Mouse (Mus musculus): ENCODE measurements around the gene Nhsl2.

DNA sequence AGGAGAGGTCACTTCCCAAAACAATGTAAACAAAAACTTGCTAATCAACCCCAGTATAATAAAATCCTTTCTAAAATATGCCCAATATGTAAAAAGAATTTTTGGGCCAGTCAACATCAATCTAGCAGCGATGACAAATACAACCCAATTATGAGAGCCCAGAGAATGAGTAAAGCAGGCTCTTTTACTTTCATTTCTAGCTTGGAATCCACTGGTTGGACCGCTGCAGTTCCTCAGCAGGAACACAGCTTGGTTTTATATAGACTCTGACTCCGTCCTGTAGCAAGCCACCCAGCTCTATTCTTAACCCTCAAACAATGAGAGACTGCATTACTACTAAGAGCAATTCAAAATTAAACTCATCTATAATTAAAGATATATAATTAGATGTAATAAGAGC is 37.4 kb upstream of the Nhsl2 start:
- TF ChIP-seq CTCF (IDR thresholded peaks at IDR 0.05; ENCODE audit: borderline replicate concordance, control insufficient read depth, extremely low read depth, insufficient read depth, low read length, poor library complexity) (no peak), POLR2A (IDR thresholded peaks at IDR 0.05; ENCODE audit: control insufficient read depth, extremely low read depth, insufficient read depth, low read length, poor library complexity) (no peak)
